28 mouse cellular contexts compared by ENCODE assay signal in the genomic region with DNA sequence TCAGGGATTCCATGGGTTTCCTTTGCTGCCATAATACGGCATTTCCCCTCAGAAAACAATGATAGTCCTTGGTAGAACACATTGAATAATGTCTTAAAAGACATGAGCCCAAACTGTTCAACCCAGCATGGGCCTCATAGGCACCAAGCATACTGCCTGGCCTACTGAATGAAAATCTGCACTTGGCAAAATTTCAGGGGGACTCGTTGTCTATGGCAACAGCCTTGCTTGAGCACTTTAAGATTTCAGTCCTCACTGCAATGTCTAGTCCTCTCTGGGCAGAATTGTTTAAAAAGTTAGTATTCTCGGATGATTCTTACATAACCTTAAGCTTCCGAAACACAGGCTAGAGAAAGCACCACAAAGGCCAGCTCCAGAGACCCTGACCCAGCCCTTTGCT. TPM values are rescaled to one million over a fixed set of nuclear protein-coding genes. Genes with fewer than 3 reads are reported as not detected.
DNase-seq lines count a peak whose midpoint lies in the region; ATAC-seq lines count a peak whose summit lies in the region.
"Had no signal": no experiment of that assay in that cellular context is flagged by ENCODE, and none has a peak within 500 bp of the region (broad histone marks: within the 10 kb centered on the region; RNA-seq: fewer than 3 reads in every experiment).

No protein-coding gene starts in this region.

- ATAC-seq in forebrain, embryonic 16.5 days, result 0 out of 2 replicates have a peak, but pooled peaks have one; percentile 41
- peak; percentile 33; the same call in 1 of the 2 replicates for ATAC-seq in hindbrain, embryonic 15.5 days (ENCODE audit: low FRiP score, low read depth)
- no peak for ATAC-seq in hindbrain, embryonic 11.5 days (ENCODE audit: low FRiP score)
- ATAC-seq in neural tube, embryonic 13.5 days (ENCODE audit: low read depth), result peak; percentile 52; the same call in 1 of the 2 replicates
- ATAC-seq in neural tube, embryonic 15.5 days (ENCODE audit: low FRiP score), result peak; percentile 39; the same call in 1 of the 2 replicates
- ATAC-seq: CD4-positive, CD25-positive, alpha-beta regulatory T cell, adult 4 months; intestine, postnatal 0 days had no signal

- no peaks in the 10 kb centered on the region for H3K27me3 ChIP-seq in forebrain, embryonic 16.5 days (replicated peaks; ENCODE audit: control insufficient read depth, insufficient read depth, low read length)
- H3K27me3 ChIP-seq in forebrain, embryonic 10.5 days (ENCODE audit: poor library complexity, severe bottlenecking), result no peaks in the 10 kb centered on the region
- no peaks in the 10 kb centered on the region for H3K27me3 ChIP-seq in hindbrain, embryonic 15.5 days
- H3K27me3 ChIP-seq in hindbrain, embryonic 11.5 days (ENCODE audit: control insufficient read depth, insufficient read depth, low read length), result no peaks in the 10 kb centered on the region
- H3K27me3 ChIP-seq in neural tube, embryonic 13.5 days, result no peaks in the 10 kb centered on the region
- H3K27me3 ChIP-seq in neural tube, embryonic 15.5 days (replicated peaks), result no peaks in the 10 kb centered on the region
- H3K27me3 ChIP-seq: embryonic facial prominence, embryonic 12.5 days; heart, embryonic 15.5 days; limb, embryonic 13.5 days; megakaryocyte, embryonic 14.5 days; midbrain, embryonic 12.5 days; neural tube, embryonic 12.5 days had no signal

- no peaks in the 10 kb centered on the region for H3K9me3 ChIP-seq in forebrain, embryonic 16.5 days (ENCODE audit: control insufficient read depth, low read length)
- H3K9me3 ChIP-seq in forebrain, embryonic 10.5 days, result no peaks in the 10 kb centered on the region
- no peaks in the 10 kb centered on the region for H3K9me3 ChIP-seq in hindbrain, embryonic 15.5 days
- no peaks in the 10 kb centered on the region for H3K9me3 ChIP-seq in hindbrain, embryonic 11.5 days (ENCODE audit: control insufficient read depth, low read length)
- H3K9me3 ChIP-seq in neural tube, embryonic 13.5 days, result no peaks in the 10 kb centered on the region
- H3K9me3 ChIP-seq in neural tube, embryonic 15.5 days (replicated peaks), result no peaks in the 10 kb centered on the region
- H3K9me3 ChIP-seq: embryonic facial prominence, embryonic 12.5 days; heart, embryonic 10.5 days; heart, embryonic 15.5 days; limb, embryonic 13.5 days; megakaryocyte, embryonic 14.5 days; midbrain, embryonic 12.5 days; neural tube, embryonic 12.5 days had no signal

- DNase-seq in forebrain, embryonic 10.5 days (ENCODE audit: extremely low spot score, low spot score), result no peak
- no peak for DNase-seq in hindbrain, embryonic 11.5 days (ENCODE audit: low spot score)
- no peak for DNase-seq in neural tube, embryonic 10.5 days (ENCODE audit: extremely low spot score, low spot score)
- no peak for DNase-seq in cerebellum, adult 11-12 months
- DNase-seq: adrenal gland, postnatal 25 days; cerebellum, adult 9-11 months; embryo, embryonic 11 days; gastrocnemius, postnatal 14 days; heart, adult 11 months; kidney, postnatal 14 days; lung, postnatal 36 days; retina, postnatal 1 day; right cerebral cortex, postnatal 14 days had no signal

- H3K9ac ChIP-seq in forebrain, embryonic 16.5 days (replicated peaks; ENCODE audit: low read depth, low read length), result no peak overlapping the region
- H3K9ac ChIP-seq in hindbrain, embryonic 15.5 days, result no peak overlapping the region
- no peak overlapping the region for H3K9ac ChIP-seq in hindbrain, embryonic 11.5 days (ENCODE audit: low read depth, low read length)
- H3K9ac ChIP-seq in neural tube, embryonic 13.5 days, result no peak overlapping the region
- H3K9ac ChIP-seq in neural tube, embryonic 15.5 days (replicated peaks), result no peak overlapping the region
- H3K9ac ChIP-seq: embryonic facial prominence, embryonic 12.5 days; heart, embryonic 15.5 days; limb, embryonic 13.5 days; midbrain, embryonic 12.5 days; neural tube, embryonic 12.5 days had no signal

- peaks cover 47% of the 10 kb centered on the region for H3K36me3 ChIP-seq in forebrain, embryonic 16.5 days (ENCODE audit: control insufficient read depth, insufficient read depth)
- H3K36me3 ChIP-seq in forebrain, embryonic 10.5 days (replicated peaks), result peaks cover 99% of the 10 kb centered on the region
- H3K36me3 ChIP-seq in hindbrain, embryonic 15.5 days, result peaks cover 91% of the 10 kb centered on the region
- H3K36me3 ChIP-seq in hindbrain, embryonic 11.5 days (ENCODE audit: control insufficient read depth, insufficient read depth, low read length), result peaks cover 43% of the 10 kb centered on the region
- peaks cover 100% of the 10 kb centered on the region for H3K36me3 ChIP-seq in neural tube, embryonic 13.5 days
- peaks cover 94% of the 10 kb centered on the region for H3K36me3 ChIP-seq in neural tube, embryonic 15.5 days

- no peak overlapping the region for H3K27ac ChIP-seq in forebrain, embryonic 16.5 days (ENCODE audit: low read length)
- H3K27ac ChIP-seq in forebrain, embryonic 10.5 days, result no peak overlapping the region
- H3K27ac ChIP-seq in hindbrain, embryonic 15.5 days (replicated peaks), result peak overlapping the region; percentile 53
- H3K27ac ChIP-seq in hindbrain, embryonic 11.5 days (ENCODE audit: low read depth, low read length), result no peak overlapping the region
- H3K27ac ChIP-seq in neural tube, embryonic 13.5 days (replicated peaks), result peak overlapping the region; percentile 28; the same call in 1 of the 2 replicates
- H3K27ac ChIP-seq in neural tube, embryonic 15.5 days (replicated peaks), result 0 out of 2 replicates have a peak overlapping the region, but pooled peaks have one; percentile 49
- H3K27ac ChIP-seq: embryonic facial prominence, embryonic 12.5 days; heart, embryonic 10.5 days; heart, embryonic 15.5 days; left cerebral cortex, adult 2 months; limb, embryonic 13.5 days; midbrain, embryonic 12.5 days; neural tube, embryonic 12.5 days had no signal

- no peak overlapping the region for H3K4me2 ChIP-seq in forebrain, embryonic 16.5 days (ENCODE audit: low read length)
- no peak overlapping the region for H3K4me2 ChIP-seq in hindbrain, embryonic 15.5 days
- H3K4me2 ChIP-seq in hindbrain, embryonic 11.5 days (replicated peaks; ENCODE audit: low read depth, low read length), result no peak overlapping the region
- no peak overlapping the region for H3K4me2 ChIP-seq in neural tube, embryonic 13.5 days
- H3K4me2 ChIP-seq in neural tube, embryonic 15.5 days, result no peak overlapping the region
- H3K4me2 ChIP-seq: embryonic facial prominence, embryonic 12.5 days; heart, embryonic 15.5 days; limb, embryonic 13.5 days; liver, embryonic 11.5 days; midbrain, embryonic 12.5 days; neural tube, embryonic 12.5 days had no signal

- H3K4me1 ChIP-seq in forebrain, embryonic 16.5 days (replicated peaks; ENCODE audit: control insufficient read depth, insufficient read depth, low read length), result no peaks in the 10 kb centered on the region; the same call in 1 of the 2 replicates
- no peaks in the 10 kb centered on the region for H3K4me1 ChIP-seq in forebrain, embryonic 10.5 days
- H3K4me1 ChIP-seq in hindbrain, embryonic 15.5 days (replicated peaks), result 0 out of 2 replicates have a peak, but pooled peaks cover 5% of the 10 kb centered on the region
- no peaks in the 10 kb centered on the region for H3K4me1 ChIP-seq in hindbrain, embryonic 11.5 days (replicated peaks; ENCODE audit: control insufficient read depth, insufficient read depth, low read length)
- peaks cover 10% of the 10 kb centered on the region; the same call in 1 of the 2 replicates for H3K4me1 ChIP-seq in neural tube, embryonic 13.5 days (replicated peaks)
- H3K4me1 ChIP-seq in neural tube, embryonic 15.5 days, result no peaks in the 10 kb centered on the region
- H3K4me1 ChIP-seq: embryonic facial prominence, embryonic 12.5 days; limb, embryonic 13.5 days; midbrain, embryonic 12.5 days; neural tube, embryonic 12.5 days had no signal

- no peak overlapping the region for H3K4me3 ChIP-seq in forebrain, embryonic 16.5 days (replicated peaks; ENCODE audit: low read length)
- no peak overlapping the region for H3K4me3 ChIP-seq in forebrain, embryonic 10.5 days
- H3K4me3 ChIP-seq in hindbrain, embryonic 15.5 days, result no peak overlapping the region
- no peak overlapping the region for H3K4me3 ChIP-seq in hindbrain, embryonic 11.5 days (ENCODE audit: low read depth, low read length)
- H3K4me3 ChIP-seq in neural tube, embryonic 13.5 days, result no peak overlapping the region
- H3K4me3 ChIP-seq in neural tube, embryonic 15.5 days (replicated peaks), result no peak overlapping the region
- H3K4me3 ChIP-seq: embryonic facial prominence, embryonic 12.5 days; heart, embryonic 10.5 days; heart, embryonic 15.5 days; left cerebral cortex, adult 2 months; limb, embryonic 13.5 days; megakaryocyte, embryonic 14.5 days; midbrain, embryonic 12.5 days; neural tube, embryonic 12.5 days had no signal

- WGBS in forebrain, embryonic 16.5 days, result 73% methylated on average over 4 of the region's 4 CpGs
- WGBS in forebrain, embryonic 10.5 days, result 91% methylated on average over 4 of the region's 4 CpGs
- 76% methylated on average over 4 of the region's 4 CpGs for WGBS in hindbrain, embryonic 15.5 days
- WGBS in hindbrain, embryonic 11.5 days, result 90% methylated on average over 4 of the region's 4 CpGs
- 86% methylated on average over 4 of the region's 4 CpGs for WGBS in neural tube, embryonic 13.5 days
- WGBS in neural tube, embryonic 15.5 days, result 83% methylated on average over 4 of the region's 4 CpGs

RNA-seq across cellular contexts. Expression of a gene that starts 25.2 kb away (rescaled TPM):
- 190 and 193 TPM in 2 replicates for polyA plus RNA-seq in forebrain, embryonic 16.5 days (2015; fragmentation: Nextera tagmentation; extraction: Ambion mirVana)
- 171 and 173 TPM in 2 replicates for polyA plus RNA-seq in forebrain, embryonic 10.5 days (2016; fragmentation: Nextera tagmentation; extraction: Ambion mirVana)
- polyA plus RNA-seq in hindbrain, embryonic 15.5 days (2015; fragmentation: Nextera tagmentation; extraction: Ambion mirVana), result 185 and 188 TPM in 2 replicates
- 169 and 171 TPM in 2 replicates for polyA plus RNA-seq in hindbrain, embryonic 11.5 days (2014; fragmentation: Nextera tagmentation; extraction: Ambion mirVana)
- 148 and 172 TPM in 2 replicates for polyA plus RNA-seq in neural tube, embryonic 13.5 days (2015; fragmentation: Nextera tagmentation; extraction: Ambion mirVana)
- 170 and 202 TPM in 2 replicates for polyA plus RNA-seq in neural tube, embryonic 15.5 days (2015; fragmentation: Nextera tagmentation; extraction: Ambion mirVana)

RNA-seq across cellular contexts. Expression of a gene that starts 34.9 kb away (rescaled TPM):
- polyA plus RNA-seq in forebrain, embryonic 16.5 days (2015; fragmentation: Nextera tagmentation; extraction: Ambion mirVana), result 0.35 and 0.53 TPM in 2 replicates
- polyA plus RNA-seq in forebrain, embryonic 10.5 days (2016; fragmentation: Nextera tagmentation; extraction: Ambion mirVana), result 0.22 and 0.47 TPM in 2 replicates
- polyA plus RNA-seq in hindbrain, embryonic 15.5 days (2015; fragmentation: Nextera tagmentation; extraction: Ambion mirVana), result 0.49 and 0.60 TPM in 2 replicates
- polyA plus RNA-seq in hindbrain, embryonic 11.5 days (2014; fragmentation: Nextera tagmentation; extraction: Ambion mirVana), result 0.13 and 0.15 TPM in 2 replicates
- 0.12 and 0.64 TPM in 2 replicates for polyA plus RNA-seq in neural tube, embryonic 13.5 days (2015; fragmentation: Nextera tagmentation; extraction: Ambion mirVana)
- 0.44 and 0.95 TPM in 2 replicates for polyA plus RNA-seq in neural tube, embryonic 15.5 days (2015; fragmentation: Nextera tagmentation; extraction: Ambion mirVana)

Comparison
In these comparisons a context has a peak if more than half of its experiments do, and no peak if none do; other contexts are left out.
1. H3K27ac ChIP-seq: peak in hindbrain, embryonic 15.5 days (single experiment), neural tube, embryonic 13.5 days (single experiment) and neural tube, embryonic 15.5 days (single experiment); none in forebrain, embryonic 16.5 days (single experiment), forebrain, embryonic 10.5 days (single experiment) and hindbrain, embryonic 11.5 days (single experiment).